Mouse (Mus musculus) heart, embryonic 10.5 days (tissue): ENCODE measurements around the gene Sstr4. TPM values are rescaled to one million over a fixed set of nuclear protein-coding genes. Genes with fewer than 3 reads are reported as not detected.

ENCODE experiments used
- DNase-seq: peaks from one replicate; pipeline ENCODE4 v3.0.0-alpha.2; 2017; ENCODE audit warnings: low spot score
- H3K27ac ChIP-seq: fragments of 300-500 bp; sonication (generic); 2 replicates; pipeline ENCODE4 v1.5.1; 2016; ENCODE audit warnings: mild to moderate bottlenecking
- H3K27me3 ChIP-seq: fragments of 300-500 bp; sonication (generic); 2 replicates; pipeline ENCODE4 v1.6.1; 2016; ENCODE audit warnings: mild to moderate bottlenecking; ENCODE audit not compliant: poor library complexity, insufficient read depth, severe bottlenecking
- H3K36me3 ChIP-seq: fragments of 300-500 bp; sonication (generic); 2 replicates; pipeline ENCODE4 v1.6.1; 2016; ENCODE audit warnings: mild to moderate bottlenecking, moderate library complexity
- H3K4me1 ChIP-seq: fragments of 300-500 bp; sonication (generic); 2 replicates; pipeline ENCODE4 v1.6.1; 2016; ENCODE audit warnings: mild to moderate bottlenecking
- H3K4me3 ChIP-seq: fragments of 300-500 bp; sonication (generic); 2 replicates; pipeline ENCODE4 v1.5.1; 2016; ENCODE audit warnings: mild to moderate bottlenecking, moderate library complexity
- H3K9me3 ChIP-seq: fragments of 300-500 bp; sonication (generic); 2 replicates; pipeline ENCODE4 v1.6.1; 2016; ENCODE audit warnings: mild to moderate bottlenecking, moderate library complexity
- WGBS: fragments of 180-500 bp; shearing (Covaris S2); methylation state at CpG from one replicate; pipeline ENCODE4 v1.1.7; 2016; 5-methylcytosine and 5-hydroxymethylcytosine counted together
- polyA plus RNA-seq: library from polyadenylated mRNA; unstranded; fragments of >200 nt; fragmentation: Nextera tagmentation; extraction: Ambion mirVana; gene quantifications from 2 replicates; pipeline ENCODE4 v1.2.1, GENCODE M21; 2016

Sstr4 gene
- polyA plus RNA-seq, 1 experiment from 2014 or later, result 0.89 TPM

- Histone ChIP-seq H3K27ac (no peak overlapping the region), H3K4me1 (peaks cover 31% of the 10 kb centered on the region), H3K36me3 (no peaks in the 10 kb centered on the region), H3K27me3 (peaks cover 56% of the 10 kb centered on the region), H3K9me3 (no peaks in the 10 kb centered on the region), H3K4me3 (no peak overlapping the region)
- peak; percentile 68 for DNase-seq
- 84% methylated on average over 5 of the region's 5 CpGs for WGBS
These were observed 3.9 kb downstream of the Sstr4 start for GRCm38 (mm10) chr2:148398901-148399685.

DNA sequence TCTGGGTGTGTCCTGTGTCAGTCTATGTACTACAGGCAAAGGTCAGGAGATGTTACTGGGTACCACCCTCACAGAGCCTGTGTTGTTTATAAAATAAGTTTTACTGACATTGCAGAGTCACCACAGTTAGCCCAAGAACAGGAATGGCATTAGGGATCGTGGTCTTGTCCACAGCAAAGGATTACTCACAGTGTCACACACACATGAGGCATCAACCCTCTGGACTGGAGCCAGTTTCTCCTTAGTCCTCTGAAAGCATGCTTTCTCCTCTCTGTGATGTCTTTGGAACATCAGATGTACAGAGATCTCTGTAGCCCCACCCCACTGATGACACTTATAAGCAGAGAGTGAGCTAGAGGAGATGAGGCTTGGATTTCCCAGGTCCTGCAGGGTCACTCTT lies 7.1 kb downstream of the Sstr4 start:
- Histone ChIP-seq H3K27ac (no peak overlapping the region), H3K4me3 (no peak overlapping the region), H3K9me3 (no peaks in the 10 kb centered on the region), H3K27me3 (peaks cover 53% of the 10 kb centered on the region), H3K4me1 (peaks cover 22% of the 10 kb centered on the region), H3K36me3 (no peaks in the 10 kb centered on the region)
- WGBS, result 88% methylated on average over 1 of the region's 1 CpGs
- peak; percentile 50 for DNase-seq

- WGBS, result 63% methylated on average over 5 of the region's 5 CpGs
- peak; percentile 39 for DNase-seq
- Histone ChIP-seq H3K27me3 (peaks cover 40% of the 10 kb centered on the region), H3K27ac (no peak overlapping the region), H3K4me1 (peaks cover 31% of the 10 kb centered on the region), H3K4me3 (peak overlapping the region; percentile 18; the same call in 1 of the 2 replicates), H3K36me3 (no peaks in the 10 kb centered on the region), H3K9me3 (no peaks in the 10 kb centered on the region)
These were observed 9.8 kb downstream of the Sstr4 start for GRCm38 (mm10) chr2:148404906-148405305.

DNA sequence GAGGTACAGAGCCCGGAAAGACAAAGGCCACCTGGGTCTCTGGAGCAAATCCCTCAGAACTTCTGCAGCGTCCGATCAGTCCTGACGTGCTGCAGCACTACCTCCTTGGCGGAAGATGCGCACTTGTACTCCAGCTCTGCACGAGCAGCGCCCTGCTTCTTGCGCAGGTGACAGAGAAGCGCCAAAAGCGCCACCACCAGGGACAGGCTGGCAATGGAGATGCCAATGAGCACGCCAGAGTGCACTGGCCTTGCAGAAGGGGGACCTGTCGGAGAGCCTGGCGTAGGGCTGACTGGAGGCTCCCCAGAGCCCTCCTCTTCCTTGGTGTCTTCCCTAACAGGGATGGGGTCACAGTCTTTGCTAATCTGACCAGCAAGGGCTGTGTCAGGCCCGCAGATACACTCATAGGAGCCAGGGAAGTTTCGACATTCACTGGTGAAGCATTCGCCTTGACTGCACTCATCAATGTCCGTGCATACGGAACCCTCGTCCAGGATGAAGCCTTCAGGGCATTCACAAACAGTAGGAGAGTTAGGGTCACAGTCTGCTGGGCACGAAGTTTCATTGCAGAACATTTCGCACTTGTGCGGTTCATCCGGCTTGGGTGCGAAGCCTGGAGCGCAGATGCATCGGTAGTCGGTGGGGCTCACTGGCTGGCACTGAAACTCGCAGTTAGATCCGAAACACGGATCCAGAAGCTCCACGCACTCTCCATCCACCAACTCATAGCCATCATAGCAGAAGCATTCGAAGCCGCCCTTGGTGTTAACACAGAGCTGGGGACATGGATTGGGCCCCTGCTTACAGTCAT lies 11.2 kb downstream of the Sstr4 start:
- peak; percentile 78 for DNase-seq
- no peaks in the 10 kb centered on the region for H3K36me3 ChIP-seq
- H3K27me3 ChIP-seq, result peaks cover 40% of the 10 kb centered on the region
- peak overlapping the region; percentile 64 for H3K4me3 ChIP-seq
- no peaks in the 10 kb centered on the region for H3K9me3 ChIP-seq
- WGBS, result 9% methylated on average over 34 of the region's 34 CpGs
- H3K4me1 ChIP-seq, result peaks cover 31% of the 10 kb centered on the region
- H3K27ac ChIP-seq, result peak overlapping the region; percentile 82

DNA sequence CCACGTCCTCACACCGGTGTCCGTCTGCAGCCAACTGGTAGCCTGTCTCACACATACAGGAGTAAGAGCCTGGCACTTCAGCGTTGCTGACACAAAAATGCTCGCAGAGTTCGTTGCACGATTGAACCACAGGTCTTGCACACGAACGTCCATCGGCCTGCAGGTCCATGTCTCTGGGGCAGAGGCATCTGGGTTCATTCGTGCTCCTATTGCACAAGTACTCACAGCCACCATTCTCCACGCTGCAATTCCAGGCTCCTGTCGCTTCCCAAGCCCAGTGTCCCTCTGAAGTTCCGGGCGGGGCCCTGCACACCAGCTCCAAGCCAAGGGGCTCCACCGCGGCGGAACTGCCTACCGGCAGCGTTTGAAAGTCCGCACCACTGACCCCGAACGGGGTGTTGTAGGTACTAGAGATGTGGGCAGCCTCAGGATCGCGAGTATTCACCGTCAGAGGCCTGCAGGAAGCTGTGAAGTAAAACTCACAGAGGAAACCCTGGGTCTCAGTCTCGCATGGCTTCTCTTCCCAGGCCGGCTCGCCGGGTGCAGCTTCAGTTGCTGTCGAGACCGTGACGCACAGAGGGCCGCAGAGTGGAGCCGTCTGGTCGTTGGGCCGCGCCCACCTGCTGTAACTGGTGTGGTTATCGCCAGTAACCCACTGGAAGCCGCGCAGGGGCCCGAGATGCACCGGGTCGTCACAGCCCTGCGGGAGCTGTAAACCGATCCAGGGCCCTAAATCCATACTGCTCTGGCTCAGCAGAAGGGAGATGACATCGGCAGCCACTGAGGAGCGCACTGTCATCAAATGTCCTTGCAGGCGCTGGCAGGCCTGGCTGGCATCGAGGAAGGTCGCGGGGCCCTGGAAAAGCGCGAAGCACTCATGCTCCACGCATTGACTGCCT lies 12.1 kb downstream of the Sstr4 start:
- 5% methylated on average over 55 of the region's 55 CpGs for WGBS
- Histone ChIP-seq H3K4me3 (peak overlapping the region; percentile 64), H3K9me3 (no peaks in the 10 kb centered on the region), H3K36me3 (no peaks in the 10 kb centered on the region), H3K4me1 (peaks cover 31% of the 10 kb centered on the region), H3K27ac (peak overlapping the region; percentile 82), H3K27me3 (peaks cover 38% of the 10 kb centered on the region)
- peak; percentile 79 for DNase-seq

DNA sequence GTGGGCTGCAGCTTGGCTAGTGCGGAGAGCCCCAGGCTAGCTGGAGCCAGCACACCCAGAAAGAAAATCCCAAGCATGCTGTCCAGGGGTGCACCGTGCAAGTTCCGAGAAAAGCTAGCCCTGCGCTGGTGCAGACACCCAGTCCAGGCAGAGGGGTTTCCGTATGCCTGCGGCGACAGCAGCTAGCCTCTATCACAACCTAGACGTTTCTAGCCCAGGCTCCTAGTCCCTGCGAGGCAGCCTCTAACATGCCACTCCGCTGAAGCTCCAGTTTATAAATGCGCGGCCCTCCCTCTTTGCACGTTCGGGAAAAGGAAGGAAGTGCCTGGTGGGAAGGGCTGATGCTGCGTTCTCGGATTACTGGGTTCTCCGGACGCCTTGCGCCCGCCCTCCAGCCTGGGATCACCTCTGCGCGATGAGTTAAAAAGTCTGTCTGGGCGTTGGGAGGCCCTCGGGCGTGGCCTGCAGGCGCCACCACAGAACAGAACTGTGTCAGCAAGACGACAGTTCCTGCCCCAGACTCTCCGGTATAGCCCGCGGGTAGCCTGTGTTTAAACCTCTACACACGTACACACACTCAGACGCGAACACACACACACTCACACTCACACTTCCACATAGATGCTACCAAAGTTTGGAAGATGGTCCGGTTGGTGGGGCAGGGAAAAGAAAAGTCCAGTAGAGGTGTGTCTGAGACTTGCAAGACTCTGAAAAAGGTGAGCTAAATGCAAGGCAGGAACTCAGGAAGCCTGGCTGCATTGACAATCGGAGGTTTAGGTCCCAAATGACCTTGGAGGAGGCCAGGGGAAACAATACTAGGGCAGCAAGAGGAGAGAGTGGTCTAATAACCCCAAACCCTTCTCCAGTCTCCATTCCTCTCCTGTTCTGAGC lies 13.0 kb downstream of the Sstr4 start, which contains the start of gene Thbd:
TSS of gene Thbd (minus strand) at position 319 of the 891 bp plus-strand sequence.
- Histone ChIP-seq H3K27me3 (peaks cover 31% of the 10 kb centered on the region), H3K36me3 (no peaks in the 10 kb centered on the region), H3K9me3 (no peaks in the 10 kb centered on the region), H3K4me1 (peaks cover 31% of the 10 kb centered on the region), H3K4me3 (peak within 1 kb of the TSS; percentile 64), H3K27ac (peak within 1 kb of the TSS; percentile 82)
- WGBS, result 2% methylated on average over 35 of the region's 35 CpGs
- DNase-seq, result peak; percentile 79

- peaks cover 31% of the 10 kb centered on the region for H3K4me1 ChIP-seq
- peak overlapping the region; percentile 82 for H3K27ac ChIP-seq
- H3K27me3 ChIP-seq, result peaks cover 31% of the 10 kb centered on the region
- H3K9me3 ChIP-seq, result no peaks in the 10 kb centered on the region
- WGBS, result 8% methylated on average over 6 of the region's 6 CpGs
- H3K4me3 ChIP-seq, result peak overlapping the region; percentile 64; the same call in 1 of the 2 replicates
- DNase-seq, result peak; percentile 69
- no peaks in the 10 kb centered on the region for H3K36me3 ChIP-seq
These were observed 13.6 kb downstream of the Sstr4 start for GRCm38 (mm10) chr2:148408761-148409120.

- H3K9me3 ChIP-seq, result no peaks in the 10 kb centered on the region
- H3K36me3 ChIP-seq, result no peaks in the 10 kb centered on the region
- peaks cover 31% of the 10 kb centered on the region for H3K27me3 ChIP-seq
- H3K4me3 ChIP-seq, result no peak overlapping the region
- DNase-seq, result peak; percentile 90
- no peak overlapping the region for H3K27ac ChIP-seq
- 19% methylated on average over 9 of the region's 9 CpGs for WGBS
- H3K4me1 ChIP-seq, result peaks cover 31% of the 10 kb centered on the region
These were observed 14.0 kb downstream of the Sstr4 start for GRCm38 (mm10) chr2:148409141-148409540.

GRCm38 (mm10) chr2:148409821-148410220 lies 14.7 kb downstream of the Sstr4 start:
- peaks cover 29% of the 10 kb centered on the region for H3K27me3 ChIP-seq
- H3K4me1 ChIP-seq, result peaks cover 31% of the 10 kb centered on the region
- H3K4me3 ChIP-seq, result no peak overlapping the region
- H3K36me3 ChIP-seq, result no peaks in the 10 kb centered on the region
- H3K27ac ChIP-seq, result no peak overlapping the region
- 77% methylated on average over 1 of the region's 1 CpGs for WGBS
- no peaks in the 10 kb centered on the region for H3K9me3 ChIP-seq
- DNase-seq, result peak; percentile 61

GRCm38 (mm10) chr2:148419151-148419550 lies 24.0 kb downstream of the Sstr4 start:
- H3K36me3 ChIP-seq, result no peaks in the 10 kb centered on the region
- H3K27me3 ChIP-seq, result no peaks in the 10 kb centered on the region
- no peak overlapping the region for H3K4me3 ChIP-seq
- WGBS, result 71% methylated on average over 3 of the region's 3 CpGs
- no peak for DNase-seq
- H3K4me1 ChIP-seq, result no peaks in the 10 kb centered on the region
- no peak overlapping the region for H3K27ac ChIP-seq
- no peaks in the 10 kb centered on the region for H3K9me3 ChIP-seq

DNA sequence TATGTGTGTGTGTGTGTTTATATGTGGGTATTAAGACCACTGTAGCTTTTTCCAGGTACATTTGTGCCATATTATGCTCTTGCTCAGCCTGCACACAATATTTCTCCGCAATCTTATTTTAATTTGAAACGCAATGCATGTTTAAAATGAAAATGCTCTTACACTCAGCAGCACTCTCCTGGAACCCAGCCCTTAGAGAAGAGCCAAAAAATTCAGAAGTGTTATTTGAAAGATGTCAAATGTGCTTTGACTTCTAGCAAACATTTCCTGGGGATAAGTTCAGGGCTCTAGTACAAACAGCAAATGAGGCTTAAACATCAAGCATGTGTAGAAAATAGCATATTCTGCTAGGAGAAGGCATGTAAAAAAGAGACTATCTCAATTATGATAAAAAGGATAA lies 24.6 kb downstream of the Sstr4 start:
- H3K27ac ChIP-seq, result no peak overlapping the region
- 92% methylated on average over 2 of the region's 2 CpGs for WGBS

GRCm38 (mm10) chr2:148421112-148421511 lies 26.0 kb downstream of the Sstr4 start:
- no peaks in the 10 kb centered on the region for H3K9me3 ChIP-seq
- DNase-seq, result peak; percentile 13
- H3K36me3 ChIP-seq, result no peaks in the 10 kb centered on the region
- WGBS, result 37% methylated on average over 1 of the region's 1 CpGs
- H3K4me3 ChIP-seq, result no peak overlapping the region
- H3K27ac ChIP-seq, result no peak overlapping the region
- no peaks in the 10 kb centered on the region for H3K27me3 ChIP-seq
- no peaks in the 10 kb centered on the region for H3K4me1 ChIP-seq

More for the DNA sequence above, 24.6 kb downstream of the Sstr4 start:
- H3K27me3 ChIP-seq, result no peaks in the 10 kb centered on the region
- DNase-seq, result no peak
- no peaks in the 10 kb centered on the region for H3K36me3 ChIP-seq
- no peaks in the 10 kb centered on the region for H3K4me1 ChIP-seq
- no peak overlapping the region for H3K4me3 ChIP-seq
- no peaks in the 10 kb centered on the region for H3K9me3 ChIP-seq
